Mouse (Mus musculus): ENCODE measurements around the gene Tubd1. TPM values are rescaled to one million over a fixed set of nuclear protein-coding genes. Genes with fewer than 3 reads are reported as not detected.

Gene Tubd1
- polyA plus RNA-seq, 2 experiments: 7.1 to 10.5 TPM

- no peak for DNase-seq (ENCODE audit: low spot score)
- Histone ChIP-seq H3K9ac (ENCODE audit: low read depth, low read length, severe bottlenecking) (no peak overlapping the region), H3K4me3 (replicated peaks; ENCODE audit: low read length) (no peak overlapping the region), H3K27me3 (ENCODE audit: control insufficient read depth, insufficient read depth, low read length) (no peaks in the 10 kb centered on the region), H3K27ac (replicated peaks; ENCODE audit: low read depth, low read length) (no peak overlapping the region), H3K36me3 (ENCODE audit: control insufficient read depth, insufficient read depth, low read length) (peaks cover 37% of the 10 kb centered on the region), H3K4me2 (replicated peaks; ENCODE audit: low read depth, low read length, severe bottlenecking) (no peak overlapping the region), H3K4me1 (ENCODE audit: control insufficient read depth, insufficient read depth, low read length) (no peaks in the 10 kb centered on the region), H3K9me3 (ENCODE audit: control insufficient read depth, low read length) (no peaks in the 10 kb centered on the region)
- whole genome bisulfite sequencing: 91% methylated on average over 6 of the region's 6 CpGs
- no peak for TF ChIP-seq POLR2A (IDR thresholded peaks at IDR 0.05; ENCODE audit: borderline replicate concordance, extremely low read depth, insufficient read depth, insufficient read length)
- ATAC-seq (ENCODE audit: low FRiP score, low read depth): no peak
Measured at GRCm38 (mm10) chr11:86553525-86553924, 8.7 kb downstream of the Tubd1 start.

GRCm38 (mm10) chr11:86558258-86558657 lies 13.5 kb downstream of the Tubd1 start:
- Histone ChIP-seq H3K4me1 (ENCODE audit: control insufficient read depth, insufficient read depth, low read length) (no peaks in the 10 kb centered on the region), H3K27me3 (ENCODE audit: control insufficient read depth, insufficient read depth, low read length) (no peaks in the 10 kb centered on the region), H3K27ac (replicated peaks; ENCODE audit: low read depth, low read length) (no peak overlapping the region), H3K4me2 (replicated peaks; ENCODE audit: low read depth, low read length, severe bottlenecking) (no peak overlapping the region), H3K36me3 (ENCODE audit: control insufficient read depth, insufficient read depth, low read length) (peaks cover 47% of the 10 kb centered on the region), H3K9me3 (ENCODE audit: control insufficient read depth, low read length) (no peaks in the 10 kb centered on the region), H3K4me3 (replicated peaks; ENCODE audit: low read length) (no peak overlapping the region), H3K9ac (ENCODE audit: low read depth, low read length, severe bottlenecking) (no peak overlapping the region)
- WGBS: 85% methylated on average over 4 of the region's 4 CpGs
- no peak for ATAC-seq (ENCODE audit: low FRiP score, low read depth)
- no peak for TF ChIP-seq POLR2A (IDR thresholded peaks at IDR 0.05; ENCODE audit: borderline replicate concordance, extremely low read depth, insufficient read depth, insufficient read length)
- no peak for DNase-seq (ENCODE audit: low spot score)

GRCm38 (mm10) chr11:86568425-86568824 lies 23.6 kb downstream of the Tubd1 start:
- TF ChIP-seq POLR2A (IDR thresholded peaks at IDR 0.05; ENCODE audit: borderline replicate concordance, extremely low read depth, insufficient read depth, insufficient read length): no peak
- Histone ChIP-seq H3K36me3 (ENCODE audit: control insufficient read depth, insufficient read depth, low read length) (peaks cover 3% of the 10 kb centered on the region; the same call in 1 of the 2 replicates), H3K9ac (ENCODE audit: low read depth, low read length, severe bottlenecking) (no peak overlapping the region), H3K4me1 (ENCODE audit: control insufficient read depth, insufficient read depth, low read length) (peaks cover 20% of the 10 kb centered on the region), H3K9me3 (ENCODE audit: control insufficient read depth, low read length) (no peaks in the 10 kb centered on the region), H3K27ac (replicated peaks; ENCODE audit: low read depth, low read length) (no peak overlapping the region), H3K4me2 (replicated peaks; ENCODE audit: low read depth, low read length, severe bottlenecking) (no peak overlapping the region), H3K27me3 (ENCODE audit: control insufficient read depth, insufficient read depth, low read length) (no peaks in the 10 kb centered on the region), H3K4me3 (replicated peaks; ENCODE audit: low read length) (no peak overlapping the region)
- ATAC-seq (ENCODE audit: low FRiP score, low read depth) (no peak; the same call in 1 of the 2 replicates), DNase-seq (ENCODE audit: low spot score) (peak; percentile 48)
- 66% methylated on average over 3 of the region's 3 CpGs for WGBS

GRCm38 (mm10) chr11:86570261-86570746 lies 25.5 kb downstream of the Tubd1 start:
- Histone ChIP-seq H3K9me3 (ENCODE audit: control insufficient read depth, low read length) (no peaks in the 10 kb centered on the region), H3K4me2 (replicated peaks; ENCODE audit: low read depth, low read length, severe bottlenecking) (no peak overlapping the region), H3K27ac (replicated peaks; ENCODE audit: low read depth, low read length) (peak overlapping the region; percentile 90), H3K9ac (ENCODE audit: low read depth, low read length, severe bottlenecking) (no peak overlapping the region), H3K4me3 (replicated peaks; ENCODE audit: low read length) (no peak overlapping the region), H3K4me1 (ENCODE audit: control insufficient read depth, insufficient read depth, low read length) (peaks cover 20% of the 10 kb centered on the region), H3K27me3 (ENCODE audit: control insufficient read depth, insufficient read depth, low read length) (no peaks in the 10 kb centered on the region), H3K36me3 (ENCODE audit: control insufficient read depth, insufficient read depth, low read length) (peaks cover 3% of the 10 kb centered on the region; the same call in 1 of the 2 replicates)
- DNase-seq (ENCODE audit: low spot score): peak; percentile 77
- no peak for TF ChIP-seq POLR2A (IDR thresholded peaks at IDR 0.05; ENCODE audit: borderline replicate concordance, extremely low read depth, insufficient read depth, insufficient read length)
- ATAC-seq (ENCODE audit: low FRiP score, low read depth): peak; percentile 74
- WGBS: 8% methylated on average over 9 of the region's 9 CpGs

- peak overlapping the region; percentile 90 for H3K27ac ChIP-seq (replicated peaks; ENCODE audit: low read depth, low read length)
- peak; percentile 47 for DNase-seq (ENCODE audit: low spot score)
- H3K9ac ChIP-seq (ENCODE audit: low read depth, low read length, severe bottlenecking): no peak overlapping the region
- 22% methylated on average over 15 of the region's 15 CpGs for WGBS
- H3K4me1 ChIP-seq (ENCODE audit: control insufficient read depth, insufficient read depth, low read length): peaks cover 20% of the 10 kb centered on the region
- 0 out of 2 replicates have a peak overlapping the region, but pooled peaks have one; percentile 4 for H3K4me2 ChIP-seq (replicated peaks; ENCODE audit: low read depth, low read length, severe bottlenecking)
- no peak for TF ChIP-seq POLR2A (IDR thresholded peaks at IDR 0.05; ENCODE audit: borderline replicate concordance, extremely low read depth, insufficient read depth, insufficient read length)
- H3K9me3 ChIP-seq (ENCODE audit: control insufficient read depth, low read length): no peaks in the 10 kb centered on the region
- H3K27me3 ChIP-seq (ENCODE audit: control insufficient read depth, insufficient read depth, low read length): no peaks in the 10 kb centered on the region
- H3K4me3 ChIP-seq (replicated peaks; ENCODE audit: low read length): no peak overlapping the region
- peak; percentile 35 for ATAC-seq (ENCODE audit: low FRiP score, low read depth)
- no peaks in the 10 kb centered on the region; the same call in 1 of the 2 replicates for H3K36me3 ChIP-seq (ENCODE audit: control insufficient read depth, insufficient read depth, low read length)
Measured at GRCm38 (mm10) chr11:86571047-86571855, 26.5 kb downstream of the Tubd1 start.
